ENCODE assay signal across 23 mouse cellular contexts in genomic region chr4:135131145-135131544, GRCm38 (mm10). TPM values are rescaled to one million over a fixed set of nuclear protein-coding genes. Genes with fewer than 3 reads are reported as not detected.
A peak's percentile ranks its signal among the peaks of the same experiment; 100 is the strongest.
DNase-seq lines count a peak whose midpoint lies in the region; ATAC-seq and TF ChIP-seq lines count a peak whose summit lies in the region.
"Had no signal": no experiment of that assay in that cellular context is flagged by ENCODE, and none has a peak within 500 bp of the region (broad histone marks: within the 10 kb centered on the region; RNA-seq: fewer than 3 reads in every experiment).

No protein-coding gene starts in this region.

- H3K9me3 ChIP-seq in megakaryocyte, embryonic 14.5 days, result no peaks in the 10 kb centered on the region
- H3K9me3 ChIP-seq in CH12.LX (replicated peaks; ENCODE audit: low read length), result no peaks in the 10 kb centered on the region
- H3K9me3 ChIP-seq in midbrain, embryonic 15.5 days, result no peaks in the 10 kb centered on the region
- H3K9me3 ChIP-seq: embryonic facial prominence, embryonic 10.5 days; embryonic facial prominence, embryonic 12.5 days; forebrain, embryonic 13.5 days; forebrain, embryonic 15.5 days; G1E had no signal

- TF ChIP-seq CTCF in CH12.LX (conservative IDR thresholded peaks at IDR 0.05 in 1 of 2, IDR thresholded peaks at IDR 0.05 in 1 of 2; ENCODE audit: low read depth in 2 of 2, low read length in 2 of 2), result no peak

- peak; percentile 80 for DNase-seq in CH12.LX (ENCODE audit: extremely low read depth)
- DNase-seq in adrenal gland, adult 8-10 months, result no peak
- DNase-seq: adrenal gland, postnatal 10 days; adrenal gland, postnatal 25 days; cerebellum, adult 11 months; cerebellum, adult 18-20 months; cerebellum, adult 8-10 months; cerebellum, adult 9-11 months; cerebellum, postnatal 14 days; cerebellum, postnatal 36 days; forebrain, postnatal 0 days had no signal

- H3K4me3 ChIP-seq in megakaryocyte, embryonic 14.5 days (replicated peaks), result peak overlapping the region; percentile 84
- H3K4me3 ChIP-seq in CH12.LX (replicated peaks in 1 of 3; ENCODE audit: low read depth in 2 of 3, low read length in 2 of 3, poor library complexity in 1 of 3), result peak overlapping the region in 1 of 3 experiments; percentile 15
- H3K4me3 ChIP-seq in midbrain, embryonic 15.5 days, result no peak overlapping the region
- H3K4me3 ChIP-seq: embryonic facial prominence, embryonic 10.5 days; embryonic facial prominence, embryonic 12.5 days; forebrain, embryonic 13.5 days; forebrain, embryonic 15.5 days had no signal

- dilution Hi-C loops in CH12.LX (cut with MboI; ENCODE audit: extremely low pct_ligation_motif_present, extremely low pct_unique_long_range_greater_than_20kb, low sequenced_read_pairs), result no loop called here

- in situ Hi-C loops in CH12.LX (cut with MboI; ENCODE audit: low pct_ligation_motif_present, low pct_unique_long_range_greater_than_20kb, low sequenced_read_pairs), result no loop called here

- TF ChIP-seq RAD21 in CH12.LX (IDR thresholded peaks at IDR 0.05; ENCODE audit: low read depth, low read length), result no peak

- no peak for ATAC-seq in megakaryocyte, adult 5-6 weeks (ENCODE audit: poor library complexity, severe bottlenecking)
- peak; percentile 46 for ATAC-seq in common myeloid progenitor, adult 5-6 weeks (replicated peaks; ENCODE audit: low read depth, poor library complexity, severe bottlenecking)
- no peak for ATAC-seq in midbrain, embryonic 15.5 days (replicated peaks)
- ATAC-seq: activated CD4-positive, CD25-positive, alpha-beta regulatory T cell, adult 4 months; forebrain, embryonic 13.5 days; forebrain, embryonic 15.5 days; forebrain, postnatal 0 days; Patski had no signal

- peak; percentile 79 for TF ChIP-seq EP300 in CH12.LX (IDR thresholded peaks at IDR 0.05; ENCODE audit: low read length)

- TF ChIP-seq POLR2A in CH12.LX (IDR thresholded peaks at IDR 0.05; ENCODE audit: low read depth, low read length), result no peak

- H3K27ac ChIP-seq in CH12.LX (ENCODE audit: insufficient read depth, low read depth), result peak overlapping the region; percentile 90
- H3K27ac ChIP-seq in midbrain, embryonic 15.5 days, result no peak overlapping the region
- H3K27ac ChIP-seq: embryonic facial prominence, embryonic 10.5 days; embryonic facial prominence, embryonic 12.5 days; forebrain, embryonic 13.5 days; forebrain, embryonic 15.5 days had no signal

- H3K36me3 ChIP-seq in megakaryocyte, embryonic 14.5 days (replicated peaks; ENCODE audit: low read length), result peaks cover 87% of the 10 kb centered on the region
- H3K36me3 ChIP-seq in CH12.LX (replicated peaks in 1 of 2; ENCODE audit: control insufficient read depth in 1 of 2, insufficient read depth in 1 of 2, low read length in 1 of 2), result peaks cover 2 to 37% of the 10 kb centered on the region in 2 experiments
- H3K36me3 ChIP-seq in midbrain, embryonic 15.5 days (replicated peaks), result no peaks in the 10 kb centered on the region
- H3K36me3 ChIP-seq: embryonic facial prominence, embryonic 10.5 days; embryonic facial prominence, embryonic 12.5 days; forebrain, embryonic 15.5 days; G1E had no signal

- H3K4me1 ChIP-seq in megakaryocyte, embryonic 14.5 days, result peaks cover 100% of the 10 kb centered on the region
- H3K4me1 ChIP-seq in CH12.LX (ENCODE audit: control insufficient read depth in 1 of 2, insufficient read depth in 2 of 2), result peaks cover 45 to 97% of the 10 kb centered on the region in 2 experiments
- 0 out of 2 replicates have a peak, but pooled peaks cover 7% of the 10 kb centered on the region for H3K4me1 ChIP-seq in midbrain, embryonic 15.5 days

- peak overlapping the region; percentile 10; the same call in 1 of the 2 replicates for H3K9ac ChIP-seq in CH12.LX (ENCODE audit: insufficient read depth, low read depth)
- no peak overlapping the region for H3K9ac ChIP-seq in midbrain, embryonic 15.5 days
- H3K9ac ChIP-seq: embryonic facial prominence, embryonic 12.5 days; forebrain, embryonic 13.5 days; forebrain, embryonic 15.5 days; forebrain, postnatal 0 days had no signal

- H3K27me3 ChIP-seq in megakaryocyte, embryonic 14.5 days (replicated peaks), result no peaks in the 10 kb centered on the region
- no peaks in the 10 kb centered on the region for H3K27me3 ChIP-seq in CH12.LX (replicated peaks)
- H3K27me3 ChIP-seq in midbrain, embryonic 15.5 days (replicated peaks), result peaks cover 7% of the 10 kb centered on the region; the same call in 1 of the 2 replicates

- WGBS in midbrain, embryonic 15.5 days, result 82% methylated on average over 6 of the region's 6 CpGs

- H3K4me2 ChIP-seq in CH12.LX (ENCODE audit: insufficient read depth, low read depth, poor library complexity, severe bottlenecking), result peak overlapping the region; percentile 51
- H3K4me2 ChIP-seq in midbrain, embryonic 15.5 days, result no peak overlapping the region
- H3K4me2 ChIP-seq: embryonic facial prominence, embryonic 12.5 days; forebrain, embryonic 13.5 days; forebrain, embryonic 15.5 days had no signal

- H3K79me2 ChIP-seq in CH12.LX (replicated peaks; ENCODE audit: control insufficient read depth, extremely low read depth, insufficient read depth, poor library complexity, severe bottlenecking), result peaks cover 8% of the 10 kb centered on the region

TF ChIP-seq in CH12.LX, 34 proteins besides CTCF, POLR2A, EP300 and RAD21:
- TF ChIP-seq IRF4 (IDR thresholded peaks at IDR 0.05; ENCODE audit: low read depth, low read length) (peak; percentile 54), CHD2 (IDR thresholded peaks at IDR 0.05; ENCODE audit: low read length) (0 out of 2 replicates have a peak, but pooled peaks have one; percentile 6), ELF1 (IDR thresholded peaks at IDR 0.05; ENCODE audit: low read depth, low read length) (0 out of 2 replicates have a peak, but pooled peaks have one; percentile 7), KAT2A (IDR thresholded peaks at IDR 0.05; ENCODE audit: insufficient replicate concordance, low read length) (no peak), TBP (conservative IDR thresholded peaks at IDR 0.05; ENCODE audit: low read depth, low read length) (0 out of 2 replicates have a peak, but pooled peaks have one; percentile 11), TCF12 (IDR thresholded peaks at IDR 0.05; ENCODE audit: low read depth, low read length) (peak; percentile 92), USF2 (conservative IDR thresholded peaks at IDR 0.05; ENCODE audit: low read depth, low read length) (no peak), ETS1 (conservative IDR thresholded peaks at IDR 0.05; ENCODE audit: low read depth, low read length) (peak; percentile 93), RCOR1 (conservative IDR thresholded peaks at IDR 0.05; ENCODE audit: low read depth, low read length) (0 out of 2 replicates have a peak, but pooled peaks have one; percentile 35), MAFK (IDR thresholded peaks at IDR 0.05; ENCODE audit: insufficient replicate concordance, low read length) (peak; percentile 55; the same call in 1 of the 2 replicates), MEF2A (IDR thresholded peaks at IDR 0.05; ENCODE audit: borderline replicate concordance, low read depth, low read length) (peak; percentile 96), SIN3A (IDR thresholded peaks at IDR 0.05; ENCODE audit: low read length) (peak; percentile 80), MAZ (IDR thresholded peaks at IDR 0.05; ENCODE audit: low read depth, low read length) (0 out of 2 replicates have a peak, but pooled peaks have one; percentile 47), GABPA (IDR thresholded peaks at IDR 0.05; ENCODE audit: insufficient replicate concordance, low read depth, low read length) (no peak), BHLHE40 (IDR thresholded peaks at IDR 0.05; ENCODE audit: low read depth, low read length) (peak; percentile 93)

RNA-seq across cellular contexts. Expression of gene Runx3, which starts 10.7 kb away (rescaled TPM):
- 128 and 414 TPM in 2 replicates for polyA plus RNA-seq in megakaryocyte, embryonic 14.5 days (2012; ENCODE audit: insufficient read depth, low replicate concordance)
- total RNA-seq in megakaryocyte, adult 5-6 weeks (2015), result 18.1 and 20.8 TPM in 2 replicates
- 4.3 and 6.5 TPM in 2 replicates for total RNA-seq in megakaryocyte, adult 5-6 weeks (2017)
- total RNA-seq in CH12.LX (2012; rRNA removed), result 13.7 and 19.7 TPM in 2 replicates
- 2.4 and 5.0 TPM in 2 replicates for total RNA-seq in CH12.LX (2014; rRNA removed)
- 48.0 and 61.1 TPM in 2 replicates for polyA plus RNA-seq in CH12.LX (2012; ENCODE audit: insufficient read length, low read depth)
- 8.9 and 20.1 TPM in 2 replicates for total RNA-seq in common myeloid progenitor, adult 5-6 weeks (2017)
- 1 to 10 TPM in 3 of 4 experiments, under 1 TPM in 1; 0.96 to 3.8 (median 2.1) TPM for total RNA-seq in adrenal gland, adult 8-10 months (2022)
- polyA plus RNA-seq in midbrain, embryonic 15.5 days (2015; fragmentation: Nextera tagmentation; extraction: Ambion mirVana), result not detected in 2 replicates
- total RNA-seq: forebrain, postnatal 0 days had no signal
- polyA plus RNA-seq: cortical plate, adult 2 months; forebrain, embryonic 13.5 days; forebrain, embryonic 15.5 days; forebrain, postnatal 0 days had no signal
